Mouse (Mus musculus): ENCODE measurements around the gene Mapk8ip1. TPM values are rescaled to one million over a fixed set of nuclear protein-coding genes. Genes with fewer than 3 reads are reported as not detected.

Mapk8ip1 gene
- polyA plus RNA-seq, 1 experiment from 2014 or later, result 34.8 TPM

DNA sequence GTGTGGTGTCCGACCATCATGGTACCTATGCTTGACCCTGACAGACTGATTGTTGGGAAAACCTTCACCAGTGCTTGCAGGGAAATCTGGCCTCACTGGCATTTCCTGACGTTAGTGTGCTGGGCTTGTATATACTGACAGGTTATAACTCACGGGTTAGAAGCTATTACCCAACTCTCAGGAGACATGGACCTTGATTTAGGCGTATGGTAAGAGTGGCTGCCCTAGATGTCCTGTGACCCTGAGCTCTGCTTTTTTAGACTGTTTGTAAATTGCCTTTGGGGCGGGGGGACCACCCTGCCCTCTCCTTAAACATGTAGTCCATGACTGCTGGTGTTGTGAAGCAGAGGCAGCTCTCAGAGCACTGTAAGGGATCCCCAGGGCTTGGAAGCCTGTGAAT lies 50.4 kb downstream of the Mapk8ip1 start:
- no peaks in the 10 kb centered on the region for H3K9me3 ChIP-seq
- no peak overlapping the region for H3K9ac ChIP-seq (replicated peaks)
- no peak overlapping the region for H3K27ac ChIP-seq
- H3K27me3 ChIP-seq, result no peaks in the 10 kb centered on the region
- H3K4me1 ChIP-seq (replicated peaks), result no peaks in the 10 kb centered on the region
- H3K36me3 ChIP-seq, result peaks cover 79% of the 10 kb centered on the region
- no peak overlapping the region for H3K4me2 ChIP-seq
- no peak for ATAC-seq (ENCODE audit: insufficient number of reproducible peaks, insufficient read depth, low FRiP score, low TSS enrichment, low read depth)
- 36% methylated on average over 5 of the region's 5 CpGs for WGBS
- H3K4me3 ChIP-seq (replicated peaks), result no peak overlapping the region

DNA sequence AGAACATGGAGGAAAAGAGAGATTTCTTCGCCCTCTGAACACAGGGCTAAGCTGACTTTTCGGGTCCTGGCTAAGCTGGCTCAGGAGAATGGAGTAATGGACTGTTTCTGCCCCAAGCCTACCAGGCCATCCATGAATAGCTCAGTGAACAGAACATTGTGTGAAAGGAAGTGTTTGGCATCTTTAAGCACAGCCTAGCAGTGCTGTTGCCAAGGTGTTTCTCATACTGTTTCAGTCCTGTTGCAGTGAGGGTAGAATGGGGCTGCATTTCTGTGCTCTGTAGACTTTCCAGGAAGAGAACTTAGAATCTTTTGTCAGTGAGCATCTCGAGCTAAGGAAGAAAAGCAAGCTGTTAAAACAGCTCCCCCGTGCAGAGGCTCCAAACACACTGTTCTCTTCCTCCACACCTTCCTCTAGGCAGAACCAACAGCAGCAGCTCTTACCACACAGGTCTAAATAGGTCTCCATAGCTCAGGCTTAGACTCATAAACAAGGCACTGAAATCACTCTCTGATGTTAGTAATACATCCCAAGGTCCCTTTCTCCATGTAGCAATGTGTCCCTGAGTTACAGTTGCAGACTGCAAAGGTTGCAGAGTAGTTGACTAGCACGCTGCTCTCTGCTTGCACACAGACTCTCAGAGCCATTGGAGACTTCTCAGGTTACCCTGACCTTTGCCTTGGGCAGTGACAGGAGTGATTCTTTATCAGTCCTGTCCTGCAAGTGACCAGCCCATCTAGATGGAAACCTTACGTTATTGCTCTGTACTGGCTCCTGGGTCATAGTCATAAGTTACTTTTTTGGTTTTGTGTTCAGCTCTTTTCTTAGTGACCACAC lies 51.3 kb downstream of the Mapk8ip1 start:
- Histone ChIP-seq H3K27me3 (no peaks in the 10 kb centered on the region), H3K9ac (replicated peaks) (no peak overlapping the region), H3K27ac (no peak overlapping the region), H3K4me2 (no peak overlapping the region), H3K4me1 (replicated peaks) (no peaks in the 10 kb centered on the region), H3K9me3 (no peaks in the 10 kb centered on the region), H3K4me3 (replicated peaks) (no peak overlapping the region), H3K36me3 (peaks cover 83% of the 10 kb centered on the region)
- ATAC-seq (ENCODE audit: insufficient number of reproducible peaks, insufficient read depth, low FRiP score, low TSS enrichment, low read depth), result no peak
- 49% methylated on average over 6 of the region's 6 CpGs for WGBS

DNA sequence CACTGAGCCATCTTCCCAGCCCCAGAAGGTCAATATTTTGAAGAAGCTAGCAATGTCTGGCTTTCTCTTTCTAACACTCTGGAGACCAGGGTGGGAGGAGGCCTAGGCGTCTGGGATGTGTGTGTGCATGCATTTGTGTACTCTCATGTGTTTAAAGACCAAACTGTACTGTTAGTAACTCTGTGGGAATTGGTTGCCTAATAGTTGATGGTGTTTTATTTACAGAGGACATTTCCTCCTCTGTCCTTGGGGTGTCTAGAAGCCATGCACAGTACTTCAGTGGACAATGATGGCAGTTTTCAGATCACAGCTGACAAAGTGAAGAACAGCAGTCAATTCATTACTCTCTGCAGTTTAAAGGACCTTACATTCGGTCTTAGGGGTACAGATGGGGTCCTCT lies 53.9 kb downstream of the Mapk8ip1 start:
- no peaks in the 10 kb centered on the region for H3K27me3 ChIP-seq
- ATAC-seq (ENCODE audit: insufficient number of reproducible peaks, insufficient read depth, low FRiP score, low TSS enrichment, low read depth), result no peak
- H3K9me3 ChIP-seq, result no peaks in the 10 kb centered on the region
- H3K27ac ChIP-seq, result no peak overlapping the region
- peaks cover 77% of the 10 kb centered on the region for H3K36me3 ChIP-seq
- H3K4me2 ChIP-seq, result no peak overlapping the region
- WGBS, result 83% methylated on average over 2 of the region's 2 CpGs
- H3K4me1 ChIP-seq (replicated peaks), result no peaks in the 10 kb centered on the region
- no peak overlapping the region for H3K4me3 ChIP-seq (replicated peaks)
- H3K9ac ChIP-seq (replicated peaks), result no peak overlapping the region

DNA sequence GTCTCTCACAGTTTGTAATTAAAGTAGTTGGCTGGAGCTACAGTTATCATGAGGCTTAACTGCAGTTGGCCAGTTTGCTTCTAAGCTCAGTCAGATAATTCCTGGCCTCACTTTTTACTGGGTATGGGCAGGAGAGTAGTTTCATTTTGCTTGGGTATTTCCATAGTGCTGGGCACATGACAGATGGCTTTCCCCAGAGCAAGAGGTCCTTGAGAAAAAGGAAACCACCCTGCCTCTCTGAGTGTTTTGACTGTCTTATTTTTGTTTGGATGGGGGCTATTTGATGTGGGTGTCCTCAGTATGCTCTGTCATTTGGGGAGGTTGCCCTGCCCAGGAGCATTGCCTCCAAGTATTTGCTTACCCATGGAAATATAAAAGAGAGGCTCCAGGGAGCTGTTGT lies 58.6 kb downstream of the Mapk8ip1 start:
- Histone ChIP-seq H3K27ac (no peak overlapping the region), H3K9me3 (no peaks in the 10 kb centered on the region), H3K9ac (replicated peaks) (no peak overlapping the region), H3K4me2 (no peak overlapping the region), H3K4me3 (replicated peaks) (no peak overlapping the region), H3K36me3 (peaks cover 69% of the 10 kb centered on the region), H3K27me3 (no peaks in the 10 kb centered on the region), H3K4me1 (replicated peaks) (no peaks in the 10 kb centered on the region)
- no peak for ATAC-seq (ENCODE audit: insufficient number of reproducible peaks, insufficient read depth, low FRiP score, low TSS enrichment, low read depth)

Small RNA genes lying within 50 kb of the gene (microRNA-seq; reads per million reads assigned to microRNA genes)
- gene Mir7000, result not detected

Other genes starting within 250 kb of the Mapk8ip1 start
- gene Pex16, start 26.6 kb downstream of the Mapk8ip1 start, polyA plus RNA-seq (2016; fragmentation: Nextera tagmentation; extraction: Ambion mirVana), result 17.1 and 17.6 TPM in 2 replicates
- 10.7 and 13.9 TPM in 2 replicates for gene Large2, start 26.4 kb downstream of the Mapk8ip1 start, polyA plus RNA-seq (2016; fragmentation: Nextera tagmentation; extraction: Ambion mirVana)
- 3.0 and 3.3 TPM in 2 replicates for gene 1700029I15Rik, start 18.7 kb downstream of the Mapk8ip1 start, polyA plus RNA-seq (2016; fragmentation: Nextera tagmentation; extraction: Ambion mirVana)
- gene Cry2, start 32.8 kb upstream of the Mapk8ip1 start, polyA plus RNA-seq (2016; fragmentation: Nextera tagmentation; extraction: Ambion mirVana), result 27.1 TPM in 2 replicates
- 7.2 and 9.1 TPM in 2 replicates for gene Slc35c1, start 59.3 kb upstream of the Mapk8ip1 start, polyA plus RNA-seq (2016; fragmentation: Nextera tagmentation; extraction: Ambion mirVana)
- gene Chst1, start 198.4 kb upstream of the Mapk8ip1 start, polyA plus RNA-seq (2016; fragmentation: Nextera tagmentation; extraction: Ambion mirVana), result 5.8 TPM in 2 replicates